Mouse (Mus musculus) MN1 (cell line): Measurements from ENCODE around the gene Hoxa4.

Experiments used
- DNase-seq: peaks from one replicate; pipeline ENCODE4 v3.0.0-alpha.2; 2016; ENCODE audit warnings: low spot score

Gene Hoxa4

DNA sequence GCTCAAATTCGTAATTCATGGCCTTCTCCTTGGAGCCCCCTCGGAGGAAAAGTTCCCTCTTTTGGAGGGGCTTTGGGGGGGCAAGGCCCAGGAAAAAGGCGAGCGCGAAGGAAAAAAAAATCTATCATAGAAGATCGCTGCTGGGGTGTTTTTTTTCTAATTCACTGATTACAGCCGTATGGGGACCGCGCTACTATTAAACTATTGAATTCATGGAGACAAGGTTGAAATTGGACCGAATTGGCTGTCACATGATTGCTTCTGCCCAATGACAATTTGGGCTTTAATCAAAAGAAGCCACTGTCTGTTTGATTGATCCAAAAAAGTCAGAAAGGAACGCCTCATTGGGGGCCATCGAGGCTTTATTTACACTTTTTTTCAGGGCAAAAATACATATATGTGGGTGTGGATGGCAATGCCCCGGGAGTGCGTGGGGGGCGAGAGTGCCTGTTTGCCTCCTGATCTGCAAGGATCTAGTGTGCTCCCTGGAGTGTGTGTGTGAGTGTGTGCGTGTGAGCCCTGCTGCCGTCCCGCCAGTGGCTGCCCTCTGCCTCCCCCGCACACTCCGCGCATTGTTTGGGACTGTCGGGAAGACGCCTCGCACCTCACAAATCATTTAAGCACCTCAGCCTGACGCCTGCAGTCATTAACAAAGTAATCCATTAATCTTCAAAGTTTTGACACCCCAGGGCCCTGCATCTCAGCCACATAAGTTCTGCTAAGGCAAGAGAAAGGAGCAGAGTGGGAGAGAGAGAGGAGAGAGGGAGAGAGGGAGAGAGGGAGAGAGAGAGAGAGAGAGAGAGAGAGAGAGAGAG is 26.7 kb downstream of the Hoxa4 start, which contains the start of gene Hoxa2:
Gene Hoxa2 (minus strand): TSS at position 206 of the 815 bp plus-strand sequence.
- DNase-seq, result no peak

DNA sequence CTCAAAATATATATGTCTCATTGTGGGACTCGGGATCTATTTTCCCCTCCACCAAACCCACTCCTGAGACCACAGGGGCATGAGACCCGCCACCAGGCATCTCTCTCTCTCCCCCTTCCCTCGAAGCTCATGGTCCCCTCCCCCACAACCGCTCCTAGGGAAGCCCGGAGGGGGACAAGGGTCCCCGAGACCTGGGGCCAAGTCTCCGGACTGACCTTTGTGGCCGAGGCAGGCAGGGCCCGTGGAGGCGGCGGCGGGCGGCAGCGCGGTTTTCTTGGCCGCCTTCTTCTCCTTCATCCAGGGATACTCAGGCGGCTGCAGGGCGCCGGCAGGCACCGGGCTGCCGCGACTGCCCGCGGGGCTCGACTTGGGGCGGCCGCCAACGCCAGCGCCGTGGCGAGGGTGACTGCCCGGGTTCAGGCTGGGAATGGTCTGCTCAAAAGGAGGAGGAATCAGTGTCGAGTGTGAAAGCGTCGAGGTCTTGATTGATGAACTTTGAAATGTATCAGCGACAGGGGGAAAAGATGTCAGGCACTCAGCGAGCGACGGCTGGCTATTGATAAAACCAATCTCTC is 27.4 kb downstream of the Hoxa4 start:
- no peak for DNase-seq

DNA sequence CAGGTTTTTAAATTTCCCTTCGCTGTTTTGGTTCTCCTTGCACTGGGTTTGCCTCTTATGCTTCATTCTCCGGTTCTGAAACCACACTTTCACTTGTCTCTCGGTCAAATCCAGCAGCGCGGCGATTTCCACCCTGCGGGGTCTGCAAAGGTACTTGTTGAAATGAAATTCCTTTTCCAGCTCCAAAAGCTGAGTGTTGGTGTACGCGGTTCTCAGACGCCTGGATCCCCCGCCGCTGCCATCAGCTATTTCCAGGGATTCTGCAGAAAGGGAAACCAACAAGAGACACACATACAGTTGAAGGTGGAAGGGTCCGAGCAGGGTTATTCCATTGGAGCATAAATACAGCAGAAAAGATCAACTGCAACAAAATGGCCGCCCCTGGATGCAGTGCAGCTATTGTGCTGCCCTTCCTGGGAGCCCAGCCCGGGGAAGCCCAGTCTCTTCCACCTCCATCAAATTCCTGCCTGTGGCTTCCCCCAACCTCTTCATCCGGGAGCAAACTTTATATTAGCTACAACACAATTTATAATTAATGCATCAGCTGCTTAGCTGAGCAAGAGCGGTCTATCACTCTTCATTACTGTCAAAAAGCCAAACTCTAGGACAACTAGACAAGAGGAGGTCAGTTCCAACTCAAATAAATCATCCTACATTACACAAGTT is 28.1 kb downstream of the Hoxa4 start:
- no peak for DNase-seq

DNA sequence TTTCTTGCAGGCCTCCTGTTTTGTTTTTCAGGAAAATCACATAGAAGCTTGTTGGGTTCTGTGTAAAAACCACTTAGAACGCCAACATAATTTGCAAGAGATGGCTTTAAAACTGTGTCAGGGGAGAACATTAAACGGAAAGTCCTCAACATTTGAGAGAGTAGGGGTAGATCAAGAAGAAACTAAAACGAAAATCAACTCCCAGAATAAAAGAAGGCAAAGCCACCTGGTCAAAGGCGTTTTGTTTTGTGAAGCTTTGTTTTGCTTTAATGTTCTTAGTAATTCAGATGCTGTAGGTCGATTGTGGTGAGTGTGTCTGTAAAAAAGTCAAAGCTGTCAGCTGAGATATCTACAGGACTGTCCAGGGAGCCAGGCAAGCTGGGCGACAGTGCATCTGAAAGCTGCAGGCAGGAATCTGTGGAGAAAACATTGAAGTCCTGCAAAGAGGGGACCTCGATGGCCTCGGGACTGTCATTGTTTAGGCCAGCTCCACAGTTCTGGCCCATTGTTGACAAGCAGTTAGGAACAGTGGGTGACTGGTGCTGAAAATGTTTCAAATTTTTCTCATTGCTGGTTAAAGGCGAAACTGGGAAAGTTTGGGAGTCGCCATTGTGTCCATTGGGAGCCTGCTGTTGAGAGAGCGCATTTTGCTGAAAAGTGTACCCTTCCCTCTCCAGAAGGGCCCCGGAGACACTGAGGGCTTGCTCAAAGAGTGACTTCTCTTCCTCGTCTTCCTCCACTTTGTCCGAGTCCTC is 28.8 kb downstream of the Hoxa4 start:
- DNase-seq, result no peak

DNA sequence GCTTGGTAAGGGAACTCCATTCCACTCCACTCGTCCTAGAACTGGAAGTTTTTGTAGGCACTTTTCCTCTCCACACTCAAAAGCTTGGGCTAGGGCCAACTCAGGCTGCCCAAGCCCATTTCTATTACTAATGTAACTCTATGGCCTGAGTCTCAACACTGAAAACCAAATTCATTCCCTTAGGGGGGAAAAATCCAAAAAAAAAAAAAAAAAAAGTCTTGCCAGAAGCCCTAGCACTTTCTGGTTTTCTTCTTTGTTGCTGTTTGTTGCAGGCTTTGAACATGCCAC is 29.5 kb downstream of the Hoxa4 start:
- no peak for DNase-seq

DNA sequence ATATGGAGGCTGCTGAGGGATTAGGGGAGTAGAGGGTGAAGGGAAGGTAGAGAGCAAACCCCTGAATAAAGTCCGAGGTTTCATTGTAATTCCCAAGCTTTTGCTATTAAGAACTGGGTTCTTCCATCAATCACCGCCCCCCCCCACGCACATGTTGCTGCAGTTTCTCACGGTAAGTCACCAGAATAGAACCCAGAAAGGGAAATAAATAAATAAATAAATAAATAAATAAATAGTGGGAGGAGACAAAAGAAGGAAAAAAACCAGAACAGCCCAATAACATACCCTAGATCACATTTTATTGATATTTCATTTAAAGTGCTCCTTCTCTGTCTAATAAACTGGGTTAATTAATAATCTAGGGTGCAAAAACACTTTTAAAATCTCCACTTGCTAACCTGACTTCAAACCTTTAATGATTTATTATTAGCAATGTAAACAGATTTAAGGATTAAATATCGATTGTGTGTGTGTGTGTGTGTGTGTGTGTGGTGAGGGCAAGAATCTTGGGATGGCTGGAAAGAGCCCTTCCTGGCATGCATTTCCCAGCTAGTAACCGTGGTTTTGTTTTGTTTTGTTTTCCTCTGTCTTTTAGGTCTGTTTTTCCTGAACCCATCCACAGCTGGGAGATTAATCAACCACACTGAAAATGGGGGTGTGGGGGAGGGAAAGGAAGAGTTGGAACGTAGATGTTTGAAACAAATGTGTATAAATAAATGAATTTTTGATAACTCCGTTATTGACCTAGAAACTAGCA is 30.0 kb downstream of the Hoxa4 start:
- DNase-seq, result no peak

DNA sequence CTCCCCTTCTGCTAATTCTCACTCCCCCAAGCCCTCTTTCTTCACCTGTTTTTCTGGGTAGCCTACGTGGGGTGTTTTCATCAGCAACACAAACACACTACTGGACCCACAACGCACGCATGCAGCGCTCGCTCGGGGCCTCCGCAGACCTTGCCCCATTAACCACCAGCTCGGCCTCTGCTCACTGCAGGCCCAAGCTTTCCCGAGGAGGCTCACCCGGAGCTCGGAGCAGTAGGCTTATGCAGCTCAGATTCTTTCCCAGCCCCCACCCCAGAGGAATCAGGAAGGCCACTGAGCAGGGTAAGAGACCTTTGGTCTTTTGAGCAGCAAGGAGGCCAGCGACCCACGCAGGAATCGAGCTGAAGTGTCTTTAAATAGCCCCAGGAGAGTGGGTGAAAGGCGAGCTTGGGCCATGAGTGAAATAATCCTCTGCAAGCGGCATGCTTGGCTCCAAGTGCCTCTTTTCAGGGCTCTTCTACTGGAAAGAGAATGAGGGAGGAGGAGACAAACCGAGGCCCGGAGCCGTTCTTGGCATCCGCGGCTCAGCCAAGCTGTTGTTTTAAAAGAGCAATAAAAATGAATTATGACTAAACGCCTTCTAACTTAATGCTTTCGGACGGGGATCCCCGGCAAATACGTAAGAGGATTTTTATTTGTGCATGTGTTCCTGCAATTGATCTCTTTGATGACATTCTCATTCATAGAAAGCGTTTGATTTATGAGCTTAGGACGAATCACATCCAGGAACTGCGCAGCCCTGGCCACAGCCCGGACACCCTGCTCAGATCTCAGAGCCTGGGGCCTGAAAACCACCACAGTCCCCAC is 30.8 kb downstream of the Hoxa4 start:
- DNase-seq, result no peak

DNA sequence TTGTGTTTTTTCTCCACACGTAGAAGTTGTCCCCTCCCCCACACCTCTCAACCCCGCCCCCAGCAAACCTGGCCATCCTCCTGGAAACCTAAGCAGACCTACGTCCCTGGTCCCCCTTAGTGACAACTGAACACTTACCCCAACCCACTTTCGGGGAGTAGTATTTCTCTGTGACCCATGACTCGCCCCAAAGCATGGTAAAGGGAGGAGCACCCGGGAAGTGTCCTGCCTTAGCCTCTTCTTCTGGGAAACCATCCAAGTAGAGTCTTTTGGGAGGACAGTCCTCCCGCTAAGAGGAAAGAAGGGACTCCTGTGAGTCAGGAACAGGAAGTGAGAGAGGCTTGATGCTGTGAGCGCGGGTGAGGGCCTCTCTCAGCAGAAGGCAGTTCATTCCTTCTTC is 31.6 kb downstream of the Hoxa4 start:
- peak; percentile 43 for DNase-seq

DNA sequence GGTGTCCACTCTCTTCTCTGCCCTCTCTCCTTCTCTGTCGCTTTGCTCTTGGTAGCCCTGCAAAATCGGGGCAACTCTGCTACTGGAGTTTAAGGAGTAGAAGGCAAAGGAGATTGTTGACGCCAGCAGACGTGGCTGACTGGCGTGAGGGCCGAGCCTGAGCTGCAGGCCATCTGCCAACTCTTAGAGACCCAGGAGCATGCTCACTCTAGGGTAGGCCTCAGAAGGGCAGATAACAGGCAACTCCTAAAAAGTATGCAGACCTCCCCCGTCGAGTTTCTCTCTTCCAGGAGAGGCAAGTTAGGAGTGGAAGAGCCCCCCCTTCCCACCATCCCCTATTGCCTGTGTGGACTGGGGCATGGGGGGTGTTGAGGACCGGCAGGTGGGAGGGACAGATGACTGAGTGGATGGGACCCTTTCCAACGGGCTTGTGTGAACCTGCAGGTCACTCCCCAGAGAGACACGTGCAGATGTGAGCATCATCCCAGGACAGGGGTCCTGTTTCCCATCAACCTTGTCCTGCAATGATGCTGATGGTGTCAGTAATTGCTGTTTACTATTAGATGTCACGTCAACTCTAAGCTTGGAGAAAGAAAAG is 32.3 kb downstream of the Hoxa4 start:
- DNase-seq, result no peak

DNA sequence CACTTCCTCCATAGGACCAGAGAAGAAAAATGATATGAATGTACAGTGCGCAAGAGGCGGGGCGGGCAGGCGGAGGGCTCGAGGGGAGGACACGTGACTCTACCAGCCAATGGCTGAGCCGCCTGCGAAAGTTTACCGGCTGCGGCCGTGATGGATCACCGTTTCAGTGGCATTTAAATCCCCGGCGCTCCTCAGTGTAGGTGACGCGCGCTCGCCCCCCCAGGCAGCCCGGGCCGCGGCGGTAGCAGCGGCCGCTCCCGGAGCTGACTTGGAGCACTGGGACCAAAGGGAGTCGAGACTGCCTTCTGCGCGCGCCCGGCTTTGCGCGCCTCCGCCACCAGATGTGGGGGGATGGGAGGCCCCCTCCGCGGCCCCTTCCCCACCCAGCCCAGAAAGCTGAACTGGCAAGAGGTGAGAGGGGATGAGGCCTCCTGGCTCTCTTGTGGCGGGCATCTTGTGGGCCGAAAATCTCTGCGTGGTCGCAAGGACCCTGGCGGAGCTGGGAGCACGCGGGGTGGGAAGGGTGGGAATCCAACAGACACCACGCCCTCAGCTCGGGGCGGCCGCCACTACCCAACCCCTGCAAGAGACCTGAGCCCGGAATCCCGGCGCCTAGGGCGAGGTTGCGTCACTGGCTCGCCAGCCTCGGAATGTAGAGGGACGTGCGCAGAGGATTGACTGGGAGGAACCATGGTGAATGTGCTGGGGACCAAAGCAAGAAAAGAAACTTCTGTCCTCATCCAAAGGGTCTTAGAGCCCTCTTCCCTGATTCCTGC is 33.1 kb downstream of the Hoxa4 start, which contains the start of gene Hoxa1:
Gene Hoxa1 (minus strand): TSS at position 42 of the 776 bp plus-strand sequence.
- peak; percentile 58 for DNase-seq

DNA sequence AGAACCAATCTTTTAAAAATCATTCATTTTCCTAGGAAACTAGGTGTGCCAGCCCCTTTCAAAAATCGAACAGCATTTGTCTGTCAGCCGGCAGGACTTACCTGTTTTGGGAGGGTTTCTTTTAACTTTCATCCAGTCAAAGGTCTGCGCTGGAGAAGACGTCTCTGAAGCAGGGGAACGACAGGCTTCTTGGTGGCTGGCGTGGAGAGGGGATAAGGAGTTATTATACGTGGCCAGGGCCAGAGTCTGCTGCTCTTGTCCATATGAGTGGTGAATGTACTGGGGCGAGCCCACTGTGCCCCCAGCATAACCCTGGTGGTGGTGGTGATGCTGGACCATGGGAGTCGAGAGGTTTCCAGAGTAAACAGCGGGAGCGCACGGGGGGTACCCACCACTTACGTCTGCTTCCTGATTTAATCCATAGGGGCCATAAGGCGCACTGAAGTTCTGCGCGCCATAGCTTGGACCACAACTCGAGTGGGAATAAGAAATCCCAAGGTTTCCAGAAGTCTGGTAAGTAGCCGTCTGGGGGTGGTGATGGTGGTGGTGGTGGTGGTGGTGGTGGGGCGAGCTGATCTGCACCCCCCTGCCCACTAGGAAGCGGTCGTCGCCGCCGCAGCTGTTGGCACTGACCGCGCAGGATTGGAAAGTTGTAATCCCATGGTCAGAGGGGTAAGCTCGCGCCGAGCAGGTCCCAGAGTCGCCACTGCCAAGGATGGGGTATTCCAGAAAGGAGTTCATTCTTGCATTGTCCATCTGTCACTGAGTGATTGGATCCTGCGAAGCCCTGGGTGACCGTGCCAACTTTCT is 33.9 kb downstream of the Hoxa4 start:
- DNase-seq, result no peak

DNA sequence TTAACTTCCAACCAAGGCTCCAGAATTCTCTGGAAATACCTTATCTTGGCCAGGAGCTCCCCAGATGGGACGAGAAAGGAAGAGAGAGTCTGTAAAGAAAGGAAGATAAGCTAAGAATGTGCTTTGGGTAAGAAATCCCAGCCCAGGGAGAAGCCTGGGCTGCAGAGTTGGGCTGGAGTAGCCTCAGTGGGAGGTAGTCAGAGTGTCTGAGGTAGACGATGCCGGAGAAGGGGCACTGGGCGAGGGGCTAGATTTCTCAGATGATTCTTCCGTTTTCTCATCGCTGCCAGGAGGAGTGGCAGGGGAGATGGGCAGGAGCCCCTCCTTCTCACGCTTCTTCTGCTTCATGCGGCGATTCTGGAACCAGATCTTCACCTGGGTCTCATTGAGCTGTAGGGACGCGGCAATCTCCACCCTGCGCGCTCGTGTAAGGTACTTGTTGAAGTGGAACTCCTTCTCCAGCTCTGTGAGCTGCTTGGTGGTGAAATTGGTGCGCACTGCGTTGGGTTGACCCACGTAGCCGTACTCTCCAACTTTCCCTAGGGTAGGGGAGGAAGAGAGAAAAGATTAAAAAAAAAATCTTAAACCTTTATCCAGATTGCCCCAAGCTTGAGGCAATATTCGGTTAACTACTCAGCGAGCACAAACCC is 34.9 kb downstream of the Hoxa4 start:
- no peak for DNase-seq

DNA sequence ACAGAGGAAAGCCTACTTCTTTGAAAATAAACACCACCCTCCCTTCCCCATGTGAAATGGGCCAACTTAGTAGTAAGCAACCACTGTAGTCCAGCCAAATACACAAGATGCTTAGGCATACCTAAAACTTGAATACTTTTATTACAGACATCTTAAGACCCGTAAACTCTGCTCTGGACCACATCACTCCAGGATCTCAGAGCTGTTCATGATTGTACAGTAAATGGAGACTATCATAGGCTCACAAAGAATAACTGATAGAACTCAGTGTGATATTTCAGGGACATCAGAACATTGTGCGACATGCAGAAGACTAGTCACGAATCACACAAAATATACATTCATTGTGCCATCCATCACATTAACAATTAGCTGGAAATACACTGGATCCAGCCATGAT is 36.1 kb downstream of the Hoxa4 start:
- DNase-seq, result no peak

DNA sequence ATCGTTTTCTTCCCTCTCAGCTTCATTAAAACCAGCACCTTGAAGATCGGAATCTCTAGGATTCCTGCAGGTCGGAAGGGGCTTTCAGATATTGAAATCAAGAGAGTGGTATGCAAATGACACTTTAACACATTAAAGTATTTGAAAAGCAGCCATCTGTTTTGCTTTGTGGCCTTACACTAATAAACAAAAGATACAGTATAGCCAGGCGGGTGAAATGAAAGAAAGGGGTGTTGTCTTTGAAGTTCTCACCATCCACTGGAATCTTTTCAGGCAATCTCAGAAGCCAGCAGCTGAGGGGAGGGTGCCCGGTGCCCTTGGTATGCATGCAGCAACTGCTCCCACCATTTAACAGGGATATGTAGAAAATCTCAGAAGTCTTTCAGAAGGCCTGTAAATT is 37.5 kb downstream of the Hoxa4 start:
- DNase-seq, result no peak

DNA sequence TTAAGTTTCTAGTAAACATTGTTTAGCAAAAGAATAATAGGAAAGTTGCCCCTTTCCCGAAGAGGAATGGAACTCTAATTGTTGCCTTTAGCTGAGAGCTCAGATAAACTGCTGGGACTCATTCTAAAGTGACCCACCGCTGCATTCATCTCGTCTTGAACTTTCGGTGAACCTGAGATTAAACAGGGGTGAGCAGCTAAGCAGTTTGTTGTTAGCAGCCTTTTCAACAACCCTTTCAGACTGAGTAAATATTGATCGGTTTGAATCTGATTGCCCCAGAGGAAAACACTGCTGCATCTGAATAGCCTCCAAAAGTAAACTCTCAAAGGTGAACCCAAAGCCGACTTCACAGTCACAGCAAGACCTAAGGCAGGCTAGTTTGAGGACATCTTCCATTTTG is 38.3 kb downstream of the Hoxa4 start:
- DNase-seq, result no peak

DNA sequence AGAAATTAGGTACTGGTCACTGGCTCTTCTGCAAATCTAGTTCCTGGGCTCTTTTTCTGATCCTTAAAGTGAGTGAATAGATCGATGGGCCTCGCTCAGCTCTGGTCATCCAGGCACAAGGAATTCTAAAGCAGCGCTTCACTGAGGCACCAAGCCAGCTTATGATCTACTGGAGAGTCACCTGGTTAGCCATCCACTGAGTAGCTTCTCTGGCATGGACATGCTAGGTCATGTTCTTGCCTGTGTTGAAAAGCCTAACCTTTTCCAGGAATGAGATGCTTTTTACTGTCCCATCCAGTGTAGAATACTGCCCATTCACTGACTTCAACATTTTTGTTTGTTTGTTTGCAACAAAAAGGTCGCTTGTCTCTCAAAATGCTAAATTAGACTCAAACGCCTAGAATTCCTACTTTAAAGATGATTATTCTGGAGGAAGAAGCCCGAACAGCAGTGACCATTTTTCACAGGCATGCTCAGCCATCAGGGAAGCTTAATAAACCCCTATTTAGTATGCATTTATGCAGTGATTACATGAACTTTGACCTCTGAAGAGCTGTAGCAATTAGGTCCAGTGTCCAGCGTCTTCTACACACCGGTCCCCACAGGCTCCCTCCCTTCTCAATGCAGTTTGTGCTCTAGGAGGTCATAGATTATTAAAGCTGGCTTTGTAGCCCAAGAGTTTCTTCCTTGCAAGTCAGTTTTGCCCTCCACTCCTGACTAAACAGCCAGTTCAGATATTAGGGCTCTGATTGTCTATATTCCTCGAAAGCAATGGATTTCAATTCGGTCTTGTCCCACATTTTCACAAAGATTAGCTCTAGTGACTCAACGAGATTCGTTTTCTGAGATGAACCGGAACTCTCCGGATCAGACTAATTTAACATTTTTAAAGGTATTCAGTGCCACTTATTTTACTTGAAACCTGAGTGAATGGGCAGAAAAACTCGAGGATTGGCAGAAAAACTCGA is 39.0 kb downstream of the Hoxa4 start:
- no peak for DNase-seq

DNA sequence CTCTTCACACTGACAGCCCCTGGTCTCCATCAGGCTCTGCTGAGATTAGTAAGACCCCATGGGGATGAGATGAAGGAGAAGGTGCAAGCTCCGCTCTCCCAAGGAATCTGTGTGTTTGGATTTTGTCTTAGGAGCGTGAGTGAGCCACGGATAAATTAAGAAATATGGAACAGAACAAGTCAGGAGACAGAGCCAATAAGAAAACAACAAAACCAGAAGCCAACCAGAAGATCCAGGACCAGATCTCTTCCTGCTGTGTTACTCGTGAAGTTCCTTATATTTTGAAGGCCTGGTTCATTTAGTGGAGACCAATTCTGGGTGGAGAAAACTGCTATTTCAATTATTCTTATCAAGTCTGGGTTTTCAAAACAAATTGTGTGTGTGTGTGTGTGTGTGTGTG is 40.0 kb downstream of the Hoxa4 start:
- no peak for DNase-seq
